Mouse (Mus musculus) thymus, postnatal 10 days (tissue): ENCODE measurements at regions not wholly inside any gene's neighbourhood (a gene's known extent, or its start where the extent isn't known, plus 50 kb on each side); places are given as distances from the start of the nearest gene placed in this dataset.

Source experiments
- DNase-seq, 2 experiments: peaks; one replicate each; pipeline ENCODE4 v3.0.0; 2021; ENCODE audit warnings: low spot score in 2 of 2

DNA sequence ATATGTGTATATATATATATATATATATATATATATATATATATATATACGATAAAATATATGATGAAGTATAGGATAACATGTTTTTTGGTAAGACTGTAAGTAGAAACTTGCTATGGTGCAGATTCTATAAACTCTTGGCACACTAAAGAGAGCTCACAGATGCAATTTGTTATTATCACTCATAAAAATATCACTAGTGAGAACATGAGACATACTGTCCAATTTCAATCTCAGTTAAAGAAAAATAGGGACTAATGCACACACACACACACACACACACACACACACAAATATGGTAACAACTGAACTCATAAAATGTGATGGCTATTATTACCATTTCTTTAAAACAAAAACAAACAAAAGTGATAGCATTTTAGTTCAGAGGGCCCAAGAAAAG, 292.0 kb downstream of the Cd47 start:
- no peak for DNase-seq

- no peak for DNase-seq
Observed at GRCm38 (mm10) chr16:50092780-50093179, 292.4 kb downstream of the Cd47 start.

DNA sequence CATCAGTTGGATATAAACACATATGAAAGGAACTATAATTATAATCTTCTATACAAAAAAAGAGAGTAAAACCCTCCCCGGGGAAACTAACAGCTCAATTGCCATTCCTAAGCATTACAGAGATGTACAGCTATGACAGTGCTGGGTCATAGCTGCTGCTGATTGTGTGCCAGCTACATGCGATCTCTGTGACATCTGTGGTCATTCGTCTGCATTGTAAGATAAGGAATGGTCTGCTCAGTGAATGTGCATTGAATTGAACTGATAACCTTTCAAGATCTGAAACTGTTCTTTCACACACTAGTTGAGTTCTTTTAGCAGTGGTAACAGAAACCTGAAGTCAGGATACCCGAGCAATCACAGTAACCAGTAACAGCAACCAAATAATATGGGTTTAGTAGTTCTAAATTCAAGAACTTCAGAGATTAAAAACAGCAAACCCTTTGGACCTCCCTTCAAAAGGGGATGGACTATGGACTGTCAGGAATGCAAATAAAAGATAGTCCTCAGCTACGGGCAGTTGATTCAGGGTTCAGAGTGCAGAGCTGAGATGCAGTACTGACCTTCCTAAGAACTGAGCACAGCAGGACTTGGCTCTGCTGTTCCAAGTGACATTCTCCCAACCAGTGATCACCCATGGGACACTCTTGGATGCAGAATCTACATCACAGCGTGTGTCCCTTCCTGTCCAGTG, 295.7 kb downstream of the Cd47 start:
- no peak for DNase-seq

DNA sequence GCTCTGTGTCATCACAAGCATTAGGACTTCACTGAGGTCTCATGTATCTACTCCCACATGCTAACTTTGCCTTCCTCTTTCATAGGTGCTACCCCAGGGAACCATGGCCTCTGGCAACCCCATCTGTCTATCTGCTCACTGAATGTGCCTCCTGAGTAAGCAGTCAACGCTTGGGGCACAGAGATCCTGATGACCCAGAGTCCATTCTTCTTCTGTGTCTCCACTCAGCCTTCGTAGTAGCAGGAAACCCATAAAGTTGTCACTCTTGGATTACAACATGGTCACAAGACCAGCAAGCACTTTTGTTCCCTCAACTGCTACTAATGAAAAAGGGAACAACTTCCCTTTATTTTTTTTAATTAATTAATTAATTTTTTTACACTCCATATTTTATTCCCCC, 296.2 kb downstream of the Cd47 start:
- DNase-seq = no peak

DNA sequence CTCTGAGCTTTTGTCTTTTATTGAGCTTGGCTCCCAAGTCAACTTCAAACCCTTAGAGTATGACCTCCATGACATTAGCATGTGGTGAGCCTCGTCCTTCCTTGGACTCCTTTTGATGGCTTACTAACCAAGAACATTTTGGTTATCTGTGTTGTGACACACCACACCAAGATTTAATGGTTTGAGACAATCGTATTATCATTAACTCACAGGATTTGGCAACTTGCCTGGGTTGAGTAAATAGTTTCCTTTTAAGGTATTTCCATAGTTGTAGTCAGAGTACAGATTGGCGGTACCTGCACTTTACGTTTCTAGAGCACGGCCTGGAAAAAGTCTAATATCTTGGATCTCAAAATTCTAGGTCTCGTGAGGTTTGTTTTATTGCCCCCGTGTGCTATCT, 303.0 kb downstream of the Cd47 start:
- no peak for DNase-seq

- peak; percentile 7 to 42 for DNase-seq
Observed at GRCm38 (mm10) chr16:50118150-50118549, 314.0 kb downstream of the Bbx start.

DNA sequence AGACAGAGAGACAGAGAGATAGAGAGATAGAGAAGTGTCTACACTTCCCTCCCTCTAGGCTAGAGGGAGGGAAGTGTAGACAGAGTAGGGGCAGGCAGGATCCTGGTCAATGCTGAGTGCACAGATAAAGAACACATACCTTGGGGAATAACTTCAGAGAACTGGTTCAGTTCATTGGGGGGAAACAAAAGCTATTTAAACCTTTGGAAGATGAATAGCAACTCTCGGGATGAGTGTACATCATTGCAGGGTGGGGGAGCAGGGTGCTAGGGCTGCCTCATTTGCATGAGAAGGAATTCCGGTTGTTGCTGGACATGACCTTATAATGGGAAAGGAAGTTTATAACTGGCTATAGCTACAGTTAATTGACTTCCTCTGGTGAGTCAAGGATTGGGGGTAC, 309.7 kb downstream of the Bbx start:
- no peak for DNase-seq

- DNase-seq = no peak
Observed at GRCm38 (mm10) chr16:50124646-50125045, 307.5 kb downstream of the Bbx start.

DNA sequence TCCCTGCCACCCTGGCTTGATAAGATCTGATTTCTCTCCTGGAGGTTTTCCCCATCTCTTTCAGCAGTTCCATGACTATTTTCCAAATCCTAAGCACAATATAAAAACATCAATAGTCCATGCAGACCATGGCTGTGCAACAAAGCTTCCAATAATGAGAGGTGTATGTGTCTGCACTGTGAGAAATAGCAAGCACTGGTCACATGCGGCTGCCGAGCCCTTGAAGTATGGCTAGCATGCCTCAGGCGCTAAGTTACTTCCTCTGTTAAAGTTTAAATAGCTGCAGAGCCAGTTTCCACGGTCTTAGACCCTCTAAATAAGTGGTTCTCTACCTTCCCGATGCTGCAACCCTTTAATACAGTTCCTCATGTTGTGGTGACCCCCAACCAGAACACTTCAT, 306.6 kb downstream of the Bbx start:
- no peak for DNase-seq

DNA sequence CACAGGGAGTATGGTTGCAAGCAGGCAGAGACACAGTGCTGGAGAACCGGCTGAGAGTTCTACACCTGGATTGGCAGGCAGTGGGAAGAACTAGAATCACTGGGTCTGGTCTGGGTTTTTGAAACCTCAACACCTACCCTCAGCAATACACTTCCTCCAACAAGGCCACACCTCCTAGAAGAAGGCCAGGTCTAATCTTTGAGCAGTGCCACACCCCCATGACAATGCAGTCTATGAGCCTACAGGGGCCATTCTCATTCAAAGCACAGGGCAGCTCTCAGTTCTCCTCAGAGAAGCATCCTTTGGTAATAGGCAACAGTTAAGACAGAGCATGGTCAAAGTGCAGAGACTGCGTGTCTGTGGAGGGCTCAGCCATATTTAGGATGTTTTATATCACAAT, 300.8 kb downstream of the Bbx start:
- no peak for DNase-seq
